Mouse (Mus musculus) ovary, postnatal 10 days (tissue): ENCODE results near the gene H2afj.
A peak's percentile ranks its signal among the peaks of the same experiment; 100 is the strongest.

Source experiments
- DNase-seq: peaks from one replicate; pipeline ENCODE4 v3.0.0; 2022; ENCODE audit warnings: low spot score

Gene H2afj

DNA sequence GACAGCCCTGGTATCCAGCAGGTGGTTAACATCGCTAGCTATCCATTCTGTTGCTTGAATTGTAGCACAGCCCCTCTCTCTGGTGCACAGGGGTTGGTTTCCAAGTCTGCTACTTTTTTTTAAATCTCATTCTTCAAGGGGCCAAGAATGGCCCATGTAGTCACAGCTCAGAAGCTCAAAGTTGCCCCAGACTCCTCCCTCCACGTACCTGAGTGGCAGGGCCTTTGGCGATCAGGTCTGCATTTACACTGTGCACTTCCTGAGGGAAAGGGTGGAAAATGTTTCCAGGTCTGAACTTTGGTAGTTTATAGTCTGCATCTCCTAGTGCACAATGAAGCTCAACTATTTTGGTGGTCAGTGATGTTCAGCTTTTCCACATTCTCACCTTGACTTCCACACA lies 39.2 kb downstream of the H2afj start:
- DNase-seq, result no peak

GRCm38 (mm10) chr6:136847790-136848189 lies 39.7 kb downstream of the H2afj start:
- DNase-seq, result no peak

GRCm38 (mm10) chr6:136848399-136848798 lies 40.4 kb downstream of the H2afj start:
- DNase-seq, result no peak

- DNase-seq, result no peak
Measured at GRCm38 (mm10) chr6:136848971-136849370, 40.9 kb downstream of the H2afj start.

DNA sequence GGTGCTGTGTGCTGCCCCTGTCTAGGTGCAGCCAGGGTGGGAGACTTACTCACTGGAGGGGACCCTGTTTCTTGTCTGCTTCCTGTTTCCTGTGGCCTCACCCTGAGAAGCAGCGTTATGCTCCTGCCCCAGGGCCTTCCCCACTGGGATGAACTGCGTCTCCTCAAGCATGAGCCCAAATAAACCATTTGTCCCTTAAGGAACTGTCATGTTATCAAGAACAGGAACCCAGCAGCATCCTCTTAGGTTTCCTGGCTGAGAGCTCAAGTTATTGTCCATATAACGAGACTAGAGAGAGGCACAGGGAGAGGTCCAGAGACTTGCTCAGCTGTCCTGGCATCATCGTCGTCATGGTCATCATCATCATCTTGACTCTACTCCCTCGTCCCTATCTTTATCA lies 42.2 kb downstream of the H2afj start:
- DNase-seq, result no peak

GRCm38 (mm10) chr6:136852348-136852747 lies 44.3 kb downstream of the H2afj start:
- no peak for DNase-seq

DNA sequence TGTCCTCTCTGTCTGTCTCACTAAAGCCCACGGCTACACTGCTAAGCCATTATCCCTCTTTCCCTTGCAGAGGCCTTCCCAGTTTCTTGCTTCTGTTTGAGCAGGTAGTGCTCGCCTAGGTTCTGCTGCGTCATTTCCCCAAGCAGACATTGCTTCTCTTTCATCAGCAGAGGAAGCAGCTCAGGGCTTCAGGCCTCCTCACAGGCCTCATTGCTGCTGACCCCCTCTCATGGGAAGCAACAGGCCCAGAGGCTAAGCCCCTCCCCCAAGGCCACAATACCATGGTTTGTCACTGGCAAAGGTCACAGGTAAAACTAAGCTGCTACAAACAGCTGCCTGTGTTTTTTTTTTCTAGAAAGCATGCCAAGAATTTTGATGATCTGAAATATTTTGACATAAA lies 44.7 kb downstream of the H2afj start:
- no peak for DNase-seq

DNA sequence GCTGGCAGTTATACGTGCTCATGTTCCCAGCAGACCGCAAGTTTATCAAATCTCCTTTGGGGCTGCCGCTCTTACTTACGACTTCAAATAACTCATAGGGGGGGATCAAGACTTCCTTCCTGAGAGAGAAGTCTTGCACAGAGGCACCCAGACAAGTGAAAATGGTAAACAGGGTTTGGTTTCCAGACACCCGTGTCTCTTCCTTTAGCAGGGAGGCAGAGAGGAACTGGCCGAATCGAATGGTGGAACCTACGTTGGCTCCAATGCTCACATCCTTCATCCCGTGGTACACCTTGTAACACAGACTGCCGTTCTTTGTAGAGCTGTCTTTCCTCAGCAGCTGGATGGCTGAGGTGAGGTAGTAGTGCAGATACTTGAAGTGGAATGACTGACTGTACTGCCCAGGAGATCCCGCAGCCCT lies 46.3 kb downstream of the H2afj start:
- no peak for DNase-seq

DNA sequence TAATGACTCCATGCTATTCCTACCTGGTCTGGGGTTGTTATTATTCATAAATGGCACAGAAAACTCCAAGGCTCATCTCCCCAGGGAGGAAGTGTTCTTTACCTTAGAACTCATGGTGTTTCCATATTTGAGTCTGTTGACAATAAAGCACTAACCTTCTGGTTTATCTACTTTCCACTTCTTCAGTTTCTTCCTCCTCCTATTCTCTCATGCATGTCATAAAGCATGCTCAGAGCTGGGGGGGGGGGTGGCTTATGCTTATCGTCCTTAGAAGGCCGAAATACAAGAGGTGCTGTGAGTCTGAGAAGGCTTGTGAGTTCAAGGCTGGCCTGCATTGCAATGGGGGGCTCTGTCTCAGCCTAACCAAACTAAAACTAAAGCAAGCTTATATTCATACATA lies 47.1 kb downstream of the H2afj start:
- no peak for DNase-seq

GRCm38 (mm10) chr6:136856071-136856636 lies 48.1 kb downstream of the H2afj start:
- no peak for DNase-seq

- DNase-seq, result peak; percentile 27
Measured at GRCm38 (mm10) chr6:136857186-136857872, 49.3 kb downstream of the H2afj start, which contains the start of gene Art4. Gene Art4 (minus strand): TSS chr6:136857733.

DNA sequence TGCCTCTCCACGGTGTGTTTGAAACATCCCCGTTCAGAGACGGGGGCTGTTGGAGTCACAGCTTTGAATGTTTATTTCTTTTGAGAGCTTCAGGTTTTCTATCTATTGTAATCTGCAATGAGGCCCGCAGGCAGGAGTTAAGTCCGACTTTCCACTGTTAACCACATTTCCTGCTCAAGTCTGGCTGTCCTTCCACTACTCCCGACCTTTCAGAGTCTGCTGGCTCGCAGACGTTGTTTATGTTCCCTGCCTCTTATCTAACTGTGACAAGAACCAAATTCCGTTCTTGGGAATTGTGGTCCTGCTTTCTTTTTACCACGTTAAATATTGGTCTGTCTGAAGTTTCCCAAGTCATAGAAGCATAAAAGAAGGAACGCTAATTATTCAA lies 49.8 kb downstream of the H2afj start:
- DNase-seq, result no peak

- no peak for DNase-seq
Measured at GRCm38 (mm10) chr6:136858420-136858819, 50.4 kb downstream of the H2afj start.
